Mouse (Mus musculus) embryo, embryonic 10 days (tissue): Measurements from ENCODE around the gene Pepd.

ENCODE experiments used
- DNase-seq: peaks from one replicate; pipeline ENCODE4 v3.0.0-alpha.2; 2015; ENCODE audit warnings: low spot score

Pepd gene

GRCm38 (mm10) chr7:35056436-35056864, 144.3 kb downstream of the Pepd start, which contains the start of gene Cebpg:
Cebpg (minus strand) TSS chr7:35056573.
- peak; percentile 97 for DNase-seq

GRCm38 (mm10) chr7:35056999-35057398, 144.8 kb downstream of the Pepd start:
- DNase-seq: no peak

GRCm38 (mm10) chr7:35057569-35057968, 145.4 kb downstream of the Pepd start:
- no peak for DNase-seq

- DNase-seq: no peak
Observed at GRCm38 (mm10) chr7:35058329-35058728, 146.2 kb downstream of the Pepd start.

- no peak for DNase-seq
Observed at GRCm38 (mm10) chr7:35059467-35059866, 147.3 kb downstream of the Pepd start.

GRCm38 (mm10) chr7:35064286-35065258, 152.4 kb downstream of the Pepd start:
- no peak for DNase-seq

GRCm38 (mm10) chr7:35065958-35066357, 153.8 kb downstream of the Pepd start:
- no peak for DNase-seq

GRCm38 (mm10) chr7:35066640-35067212, 154.5 kb downstream of the Pepd start:
- peak; percentile 28 for DNase-seq

- DNase-seq: no peak
Observed at GRCm38 (mm10) chr7:35076645-35077044, 164.5 kb downstream of the Pepd start.

GRCm38 (mm10) chr7:35080843-35081338, 168.7 kb downstream of the Pepd start:
- peak; percentile 37 for DNase-seq

GRCm38 (mm10) chr7:35081406-35082104, 169.4 kb downstream of the Pepd start:
- DNase-seq: no peak

- DNase-seq: no peak
Observed at GRCm38 (mm10) chr7:35084565-35085360, 172.6 kb downstream of the Pepd start.

- DNase-seq: peak; percentile 66
Observed at GRCm38 (mm10) chr7:35086271-35086861, 174.2 kb downstream of the Pepd start.

- DNase-seq: no peak
Observed at GRCm38 (mm10) chr7:35090550-35090949, 178.4 kb downstream of the Pepd start.
